In genomic region chr9:66640491-66640890, GRCm38 (mm10) we compare ENCODE assay signal across 20 mouse cellular contexts.
"Had no signal": no experiment of that assay in that cellular context is flagged by ENCODE, and none has a peak within 500 bp of the region (broad histone marks: within the 10 kb centered on the region; RNA-seq: fewer than 3 reads in every experiment).

No protein-coding gene starts in this region.

- H3K4me3 ChIP-seq: limb, embryonic 12.5 days; limb, embryonic 15.5 days; midbrain, embryonic 12.5 days; midbrain, embryonic 15.5 days; neural tube, embryonic 12.5 days; neural tube, embryonic 15.5 days had no signal

- H3K4me1 ChIP-seq: limb, embryonic 12.5 days; limb, embryonic 15.5 days; midbrain, embryonic 12.5 days; midbrain, embryonic 15.5 days; neural tube, embryonic 15.5 days had no signal

- H3K36me3 ChIP-seq: limb, embryonic 12.5 days; limb, embryonic 15.5 days; midbrain, embryonic 12.5 days; midbrain, embryonic 15.5 days; neural tube, embryonic 12.5 days; neural tube, embryonic 15.5 days had no signal

- ATAC-seq: inflammation-experienced regulatory T-cells, adult 6 months; liver, postnatal 0 days; lung, postnatal 0 days; midbrain, embryonic 15.5 days had no signal

- DNase-seq: left cerebral cortex, postnatal 4 days; liver, postnatal 0 days; lung, embryonic 14.5 days; right cerebral cortex, adult 18-20 months; right cerebral cortex, postnatal 14 days; right cerebral cortex, postnatal 4 days; thymus, adult 18-20 months; thymus, postnatal 36 days had no signal

- H3K27ac ChIP-seq: kidney, postnatal 0 days; limb, embryonic 12.5 days; limb, embryonic 15.5 days; liver, embryonic 14.5 days; macrophage; midbrain, embryonic 12.5 days; midbrain, embryonic 15.5 days; neural tube, embryonic 12.5 days; neural tube, embryonic 15.5 days; stomach, postnatal 0 days had no signal

- H3K27me3 ChIP-seq: limb, embryonic 12.5 days; limb, embryonic 15.5 days; midbrain, embryonic 12.5 days; midbrain, embryonic 15.5 days; neural tube, embryonic 12.5 days; neural tube, embryonic 15.5 days had no signal
